Mouse (Mus musculus) right cerebral cortex, postnatal 14 days (tissue): Measurements from ENCODE around the gene Zfr.

Source experiments
- DNase-seq: peaks from one replicate; pipeline ENCODE4 v3.0.0; 2022

Gene Zfr

DNA sequence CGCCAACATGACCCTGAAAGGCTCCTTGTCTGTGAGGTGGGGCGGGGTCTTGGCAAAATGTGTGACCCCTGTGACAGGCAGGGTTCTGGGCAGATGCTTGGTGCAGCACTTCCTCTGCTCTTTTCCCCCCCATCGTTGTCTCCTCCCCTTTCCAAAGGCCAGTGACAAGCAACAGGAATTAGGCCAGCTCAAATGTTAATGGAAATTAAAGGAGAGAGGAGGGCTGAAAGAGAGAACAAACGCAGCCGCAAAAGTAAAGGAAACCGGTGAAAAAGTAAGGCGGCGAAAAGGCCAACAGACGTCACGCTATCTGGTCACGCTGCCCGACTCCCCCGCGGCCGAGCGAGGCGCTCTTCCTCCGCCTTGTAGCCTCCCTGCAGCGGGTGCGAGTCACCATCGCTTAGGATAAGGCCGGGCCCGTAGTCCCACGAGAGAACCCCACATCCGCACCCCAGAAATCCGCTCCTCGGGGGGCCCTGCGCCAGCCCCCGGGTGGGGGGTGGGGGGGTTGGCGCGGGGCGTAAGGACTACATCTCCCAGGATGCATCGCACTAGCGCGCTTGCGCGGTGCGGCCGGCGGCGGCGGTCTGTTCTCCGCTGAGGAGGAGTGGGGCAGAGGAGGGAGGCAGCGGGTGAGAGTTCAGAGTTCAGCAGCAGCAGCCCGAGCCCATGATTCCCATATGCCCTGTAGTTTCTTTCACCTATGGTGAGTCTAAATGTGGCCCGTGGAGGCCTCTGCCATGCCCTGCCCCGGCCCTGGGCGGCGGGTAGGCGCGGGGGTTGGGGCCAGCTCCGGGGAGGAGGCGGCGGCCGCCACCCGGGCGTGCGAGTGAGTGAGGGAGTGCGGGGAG, at the start of gene Zfr:
TSS of gene Zfr (plus strand) at position 590 of the 851 bp plus-strand sequence.
- DNase-seq = peak; percentile 91

DNA sequence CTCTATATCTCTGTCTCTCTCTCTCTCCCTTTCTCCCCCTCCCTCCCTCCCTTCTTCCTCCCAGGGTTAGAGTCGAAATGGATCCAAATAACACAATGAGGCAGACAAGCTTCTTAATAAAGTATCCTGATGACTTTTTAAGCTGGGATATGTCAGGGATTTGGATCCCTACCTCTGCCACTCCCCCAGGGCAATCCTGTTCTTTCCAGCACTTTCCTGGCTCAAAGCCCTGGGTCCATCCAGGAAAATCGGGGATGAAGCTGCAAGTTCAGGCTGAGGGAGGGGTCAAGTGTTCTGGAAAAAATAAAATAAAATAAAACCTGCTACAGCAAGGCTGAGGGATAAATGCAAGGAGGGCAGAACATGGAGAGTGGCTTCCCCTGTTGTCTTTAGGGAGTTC, 49.7 kb upstream of the Zfr start:
- DNase-seq = no peak

DNA sequence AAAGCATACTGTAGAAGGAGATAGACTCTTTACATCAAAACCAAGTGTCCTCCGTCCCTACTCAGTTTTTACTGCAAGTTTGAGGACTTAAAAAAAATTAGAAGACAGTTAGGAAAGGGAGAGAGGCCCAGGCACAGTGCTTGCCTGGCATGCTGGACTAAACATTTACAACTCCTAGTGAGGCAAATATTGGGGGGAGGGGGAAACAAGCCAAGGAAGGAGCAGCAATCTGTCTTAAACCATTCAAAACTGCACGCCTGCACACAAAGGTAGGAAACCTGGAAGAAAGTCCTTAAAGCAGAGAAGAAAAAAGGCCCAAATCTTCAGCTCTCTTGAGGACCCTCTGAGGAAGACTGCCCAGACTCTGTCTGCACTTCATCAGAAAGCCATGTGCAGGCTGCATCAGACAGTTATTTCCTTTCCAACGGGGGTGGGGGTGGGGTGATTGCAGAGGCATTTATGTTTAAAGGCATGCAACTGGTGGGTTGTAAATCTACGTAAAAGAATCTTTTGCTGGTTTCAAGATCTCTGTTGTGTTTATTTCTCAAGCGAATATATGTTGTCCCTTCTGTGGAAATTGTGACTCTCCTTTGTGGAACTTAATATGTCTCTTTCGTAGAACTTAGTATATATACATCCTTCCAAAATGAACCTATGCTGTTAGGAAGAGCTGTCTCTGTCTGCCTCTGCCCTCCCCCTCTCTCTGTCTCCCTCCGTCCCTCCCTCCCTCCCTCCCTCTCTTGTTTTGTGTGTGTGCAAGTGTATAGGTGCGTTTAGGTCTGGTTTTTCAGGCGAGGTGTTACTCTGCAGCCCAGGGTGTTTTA, 49.0 kb upstream of the Zfr start:
- DNase-seq = no peak

DNA sequence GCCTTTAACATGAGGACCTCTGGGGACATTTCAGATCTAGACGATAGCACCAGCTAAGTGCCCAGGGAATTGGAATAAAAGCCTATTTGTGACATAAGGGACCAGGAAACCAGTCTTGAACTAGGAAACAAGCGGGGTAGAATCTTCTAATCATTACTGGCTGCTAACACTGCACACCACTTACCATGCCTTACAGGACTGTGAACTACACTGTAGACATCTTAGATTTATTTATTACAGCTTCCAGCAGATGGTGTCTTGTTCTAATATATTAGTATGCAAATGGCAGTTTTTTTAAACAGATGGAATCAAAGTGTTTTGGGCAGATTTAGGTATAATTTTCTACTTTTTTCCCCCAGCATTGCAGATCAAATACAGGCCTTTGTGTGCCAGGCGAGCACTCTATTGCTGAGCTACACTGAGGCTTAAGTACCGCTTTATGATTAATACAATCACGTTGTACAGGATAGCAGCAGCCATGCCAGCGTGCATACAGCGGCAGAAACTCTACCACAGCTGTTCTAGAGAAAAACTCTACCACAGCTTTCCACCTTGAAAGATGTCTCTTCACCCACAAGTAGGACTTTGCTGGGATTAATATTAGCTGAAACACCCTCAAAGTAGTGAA, 44.8 kb upstream of the Zfr start:
- DNase-seq = no peak

DNA sequence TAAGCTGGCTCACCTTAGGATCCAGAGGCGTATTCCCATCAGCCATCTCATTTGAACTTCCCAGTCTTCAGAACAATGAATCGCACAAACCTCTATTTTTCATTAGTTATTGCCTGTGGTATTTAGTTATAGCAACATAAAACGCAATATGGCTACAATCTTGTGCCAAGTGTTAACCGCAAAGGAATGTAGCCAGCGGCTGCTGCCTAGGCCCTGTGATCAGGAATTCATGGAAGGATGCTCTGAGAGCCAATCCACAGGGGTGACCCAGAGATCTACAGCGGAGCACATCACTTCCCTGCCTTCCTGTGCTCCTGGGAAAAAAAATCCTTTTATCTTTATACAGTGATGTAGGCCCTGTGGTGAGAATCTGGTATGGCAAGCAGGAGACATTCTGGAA, 43.2 kb upstream of the Zfr start:
- no peak for DNase-seq

DNA sequence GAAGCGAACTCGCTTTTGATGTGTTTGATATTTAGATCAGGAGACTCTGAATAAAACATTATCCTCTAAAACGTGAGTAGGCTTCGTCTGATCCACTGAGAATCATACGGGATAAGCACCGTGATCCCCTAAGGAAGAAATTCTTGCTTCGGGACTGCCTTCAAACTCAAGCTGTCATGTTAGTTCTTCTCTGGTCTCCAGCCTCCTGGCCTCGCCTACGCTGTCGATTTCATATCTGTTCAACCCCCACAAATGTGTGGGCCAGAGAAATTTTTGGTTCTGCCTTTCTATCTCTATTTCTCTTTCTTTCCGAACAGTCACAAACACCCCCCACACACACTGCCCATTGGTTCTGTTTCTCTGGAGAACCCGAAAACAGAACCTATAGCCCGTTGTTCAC, 35.3 kb upstream of the Zfr start:
- no peak for DNase-seq

DNA sequence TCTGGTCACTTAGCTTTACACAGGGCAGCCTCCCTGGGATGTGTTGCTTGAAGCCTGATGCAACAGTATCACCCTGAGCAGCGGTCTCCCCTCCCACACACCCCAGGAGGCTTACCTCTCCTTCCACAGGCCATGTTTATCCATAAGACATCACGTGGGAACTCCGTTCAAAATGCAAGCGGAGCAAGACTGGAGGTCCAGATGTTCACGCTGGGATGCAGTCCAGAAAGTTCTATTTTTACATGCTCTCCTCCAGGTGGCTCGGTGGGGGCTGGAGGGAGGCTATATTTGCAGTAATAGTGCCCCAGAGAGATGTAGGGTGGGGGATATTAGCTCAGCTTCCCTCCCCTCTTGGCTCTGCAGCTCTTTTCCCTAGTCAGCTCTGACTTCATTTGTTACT, 33.5 kb upstream of the Zfr start:
- DNase-seq = peak; percentile 24

DNA sequence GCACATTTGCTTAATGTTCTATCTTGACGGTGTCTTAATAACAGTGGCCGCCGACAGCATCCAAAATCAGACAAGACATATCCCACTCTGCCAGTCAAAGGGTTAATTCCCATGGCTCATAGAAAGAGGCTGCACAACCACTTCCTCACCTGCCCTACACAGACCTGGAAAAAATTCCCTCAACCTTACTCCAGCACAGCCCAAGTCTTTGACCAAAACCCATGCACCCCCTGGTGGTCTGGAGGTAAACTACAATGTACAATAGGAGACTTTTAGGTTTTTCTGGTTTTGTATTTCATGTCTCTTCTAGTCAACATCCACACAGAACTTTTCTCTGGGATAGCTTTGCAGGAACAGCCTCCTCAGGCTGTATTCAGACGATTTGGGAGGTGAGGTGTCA, 32.8 kb upstream of the Zfr start:
- peak; percentile 60 for DNase-seq

DNA sequence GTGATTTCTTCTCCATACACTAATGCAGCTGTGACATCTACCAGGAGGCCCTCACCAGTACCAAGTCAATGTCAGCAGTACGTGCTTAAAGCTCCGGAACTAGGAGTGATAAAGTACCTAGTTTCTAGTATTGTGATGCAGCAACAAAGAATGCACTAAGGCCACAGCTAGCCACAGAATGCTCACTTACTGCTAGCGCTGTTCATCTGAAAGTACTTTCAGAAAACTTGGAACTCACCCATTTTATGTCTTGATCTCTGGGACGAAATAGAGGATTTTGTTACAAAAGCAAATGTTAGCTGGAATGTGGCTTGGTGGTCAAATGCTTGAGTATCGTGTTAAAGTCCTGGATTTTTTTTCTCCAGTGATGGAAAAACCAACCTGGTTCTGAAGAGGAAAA, 30.0 kb upstream of the Zfr start:
- DNase-seq = no peak

DNA sequence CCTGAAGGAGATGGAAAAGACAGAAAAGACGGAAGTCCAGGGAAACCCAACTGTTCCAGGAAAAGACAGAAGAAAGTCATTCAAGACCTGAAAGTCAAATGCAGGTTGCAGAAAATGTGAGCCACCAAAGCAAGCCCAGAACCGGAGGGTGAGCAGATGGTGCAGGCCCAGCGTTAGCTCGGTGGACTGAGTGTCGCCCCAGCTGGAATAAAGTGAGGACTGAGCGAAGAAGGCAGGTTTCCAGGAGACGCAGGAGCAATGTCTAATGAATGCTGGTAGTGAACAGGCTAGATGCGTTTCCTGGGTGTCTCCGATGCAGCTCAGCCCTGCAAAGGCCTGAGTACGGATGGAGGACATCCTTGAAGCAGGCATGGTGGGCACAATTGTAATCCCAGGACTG, 29.5 kb upstream of the Zfr start:
- no peak for DNase-seq

DNA sequence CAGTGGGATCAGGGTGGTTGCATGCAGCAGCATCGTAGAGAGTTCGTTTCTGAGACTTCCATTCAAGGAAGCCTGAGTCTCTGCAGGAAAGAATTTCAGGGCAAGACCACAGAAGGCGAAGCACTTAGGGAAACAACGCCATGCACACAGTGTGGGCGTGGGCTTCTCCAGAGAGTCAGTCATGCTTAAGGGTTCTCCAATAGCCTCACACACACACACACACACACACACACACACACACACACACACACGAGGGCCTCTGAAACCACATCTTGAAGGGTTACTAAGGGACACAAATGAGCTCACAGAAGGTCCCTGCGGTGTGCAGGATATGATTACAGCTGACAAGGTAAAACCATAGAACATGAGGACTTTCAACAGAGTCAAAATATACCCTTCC, 27.5 kb upstream of the Zfr start:
- no peak for DNase-seq

DNA sequence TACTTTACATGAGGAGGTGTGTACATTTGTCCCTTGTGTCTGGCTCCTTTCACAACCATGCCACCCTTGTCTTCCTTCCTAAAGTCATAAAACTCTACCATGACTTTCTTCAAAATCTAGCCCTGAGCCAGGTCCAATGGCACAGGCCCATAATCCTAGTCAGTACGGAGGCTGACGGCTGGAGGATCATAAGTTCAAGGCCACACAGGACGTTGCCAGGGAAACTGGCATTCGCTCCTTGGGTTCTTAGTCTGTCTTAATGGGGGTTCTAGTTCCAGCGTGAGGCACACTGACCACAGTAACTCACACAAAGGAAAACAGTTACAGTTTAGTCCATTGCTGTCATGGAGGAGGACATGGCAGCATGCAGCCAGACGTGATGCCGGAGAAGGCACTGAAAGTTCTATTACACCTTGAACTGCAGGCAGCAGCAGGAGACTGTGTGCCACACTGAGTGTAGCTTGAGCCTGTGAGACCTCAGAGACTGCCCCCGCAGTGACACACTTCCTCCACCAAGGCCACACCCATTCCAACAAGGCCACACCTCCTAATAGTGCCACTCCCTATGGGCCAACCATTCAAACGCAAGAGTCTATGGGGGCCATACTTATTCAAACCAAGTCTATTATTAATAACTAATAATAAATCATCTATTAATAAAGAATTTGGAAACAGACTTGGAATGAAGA, 26.5 kb upstream of the Zfr start:
- no peak for DNase-seq

DNA sequence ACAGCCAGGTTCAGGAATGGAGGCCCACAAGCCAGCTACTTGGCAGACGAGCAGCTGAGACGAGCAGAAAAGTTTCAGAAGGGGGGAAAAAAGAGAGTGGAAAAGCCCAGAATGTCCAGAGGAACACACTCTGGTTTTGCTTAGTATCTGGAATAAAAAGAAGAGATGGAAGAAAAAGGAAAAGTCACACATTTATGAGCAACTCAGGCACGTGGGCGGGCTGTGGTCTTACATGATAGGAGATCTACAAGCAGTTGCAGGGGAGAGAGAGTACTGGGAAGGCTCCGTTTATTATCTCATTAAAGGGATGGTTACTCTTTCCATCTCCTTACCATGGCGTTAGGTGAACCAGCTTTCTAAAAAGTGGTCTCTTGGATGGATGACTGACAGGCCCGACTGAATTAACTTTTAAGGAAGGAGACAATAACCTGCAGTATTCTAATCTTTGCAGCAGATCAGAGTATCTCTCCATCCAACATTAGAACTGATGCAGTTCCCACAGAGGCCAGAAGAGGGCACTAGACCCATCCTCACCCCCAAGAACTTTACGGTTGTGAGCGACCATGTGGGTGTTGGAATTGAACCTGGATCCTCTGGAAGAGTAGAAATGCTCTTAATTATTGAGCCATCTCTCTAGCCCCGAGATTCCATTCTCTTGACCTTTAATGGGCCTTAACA, 25.7 kb upstream of the Zfr start:
- DNase-seq = peak; percentile 55

DNA sequence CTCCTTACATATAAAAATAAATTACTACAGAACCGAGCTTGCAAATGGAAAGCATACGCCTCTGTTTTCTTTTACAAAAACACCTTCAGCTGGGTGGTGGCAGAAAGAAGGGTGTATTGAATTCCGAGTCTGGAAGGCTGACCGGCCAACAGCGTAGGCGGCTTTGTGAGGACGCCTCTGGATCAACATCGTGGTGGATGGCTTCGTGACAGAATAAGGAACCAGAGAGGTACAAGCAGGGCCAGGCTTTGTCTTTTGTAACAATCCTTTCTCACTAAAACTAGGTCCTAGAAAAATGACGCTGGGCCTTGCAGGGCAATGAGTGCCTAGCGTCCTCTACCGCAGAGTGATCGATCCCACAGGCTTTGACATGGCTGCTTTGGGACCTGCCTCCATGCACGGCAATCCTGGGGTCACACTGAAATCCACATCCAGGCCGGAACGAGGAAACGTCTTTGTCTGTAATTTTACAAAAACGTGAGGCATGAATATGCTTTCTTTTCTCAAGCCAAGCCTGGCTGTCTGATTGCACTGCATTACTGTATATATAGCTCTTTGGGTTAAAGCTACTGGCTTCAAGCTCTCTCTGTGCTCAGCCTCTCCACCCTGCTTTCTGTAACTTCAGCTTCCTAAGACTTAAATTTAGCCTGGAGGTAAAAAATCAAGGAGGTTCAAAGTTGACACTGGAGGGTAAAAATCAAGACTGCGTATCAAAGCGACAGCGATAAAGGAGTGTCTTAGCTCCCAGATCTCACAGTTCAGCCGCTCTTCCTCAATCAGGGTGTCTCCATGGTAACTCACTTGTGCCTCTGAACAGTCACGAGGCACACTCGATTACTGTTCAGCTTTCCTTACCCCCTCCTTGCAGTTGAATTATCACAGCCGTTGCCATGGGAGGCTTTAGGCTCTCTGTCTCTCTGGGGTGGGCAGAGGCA, 24.3 kb upstream of the Zfr start:
- DNase-seq = no peak

DNA sequence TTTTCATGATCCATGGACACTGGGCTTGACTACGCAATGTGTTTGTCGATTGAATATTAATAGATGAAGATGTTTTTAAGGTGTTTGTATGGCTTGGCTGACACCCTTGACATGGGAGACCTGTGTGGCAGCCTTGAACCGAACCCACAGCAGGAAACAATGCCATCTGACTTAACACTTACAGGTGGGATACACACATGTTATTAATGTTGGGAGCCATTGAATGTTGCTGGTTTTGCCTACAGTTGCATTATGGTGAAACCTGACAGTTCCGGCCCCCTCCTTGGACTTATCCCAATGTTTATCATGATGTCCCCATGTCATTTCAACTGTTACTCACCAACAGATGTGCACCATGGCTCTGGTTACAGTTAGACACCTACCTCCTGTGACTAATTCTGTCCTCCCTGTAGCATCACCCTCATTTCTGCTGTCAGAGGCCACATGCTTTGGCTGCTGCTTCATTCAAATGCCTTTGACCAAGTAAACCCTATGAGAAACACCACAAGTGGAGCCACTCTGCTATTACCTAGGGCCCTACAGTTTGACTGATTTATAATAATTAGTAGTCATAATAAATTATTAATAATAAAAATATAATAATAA, 23.6 kb upstream of the Zfr start:
- no peak for DNase-seq

DNA sequence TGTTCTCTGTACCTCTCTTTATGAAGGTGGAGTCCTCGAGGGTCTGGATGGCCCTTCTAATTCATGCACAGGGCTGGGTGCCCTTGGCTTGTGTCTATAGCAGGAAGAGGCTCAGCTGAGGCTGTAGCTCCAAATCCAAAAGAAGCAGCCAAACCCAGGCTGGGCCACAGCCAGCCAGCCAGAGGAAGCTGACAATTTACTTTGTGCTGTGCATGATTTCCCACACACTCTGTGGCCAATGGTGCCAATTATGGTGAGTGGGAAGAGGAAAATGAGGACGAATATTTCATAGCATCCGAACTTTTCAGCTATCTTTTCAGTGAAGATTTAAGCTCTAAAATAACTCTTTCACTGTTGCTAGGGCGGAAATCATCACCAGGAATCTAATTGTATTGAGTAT, 21.2 kb upstream of the Zfr start:
- DNase-seq = peak; percentile 66

DNA sequence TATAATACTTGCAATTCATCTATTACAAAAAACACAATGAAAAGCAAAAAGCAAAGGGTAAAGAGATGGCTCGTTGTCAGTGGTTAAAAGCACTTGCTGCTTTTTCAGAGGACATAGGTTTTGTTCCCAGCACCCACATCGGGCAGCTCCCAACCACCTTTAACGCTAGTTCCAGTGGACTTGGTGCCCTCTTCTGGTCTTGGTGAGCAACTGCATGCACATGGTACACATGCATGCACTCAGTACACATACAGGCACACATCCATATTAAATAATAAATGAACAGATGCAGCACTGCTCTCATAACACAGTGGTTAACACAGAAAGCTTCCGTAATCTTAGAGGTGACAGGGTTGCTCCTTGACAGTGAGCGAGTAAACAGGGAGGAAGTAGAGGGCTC, 20.3 kb upstream of the Zfr start:
- DNase-seq = no peak

DNA sequence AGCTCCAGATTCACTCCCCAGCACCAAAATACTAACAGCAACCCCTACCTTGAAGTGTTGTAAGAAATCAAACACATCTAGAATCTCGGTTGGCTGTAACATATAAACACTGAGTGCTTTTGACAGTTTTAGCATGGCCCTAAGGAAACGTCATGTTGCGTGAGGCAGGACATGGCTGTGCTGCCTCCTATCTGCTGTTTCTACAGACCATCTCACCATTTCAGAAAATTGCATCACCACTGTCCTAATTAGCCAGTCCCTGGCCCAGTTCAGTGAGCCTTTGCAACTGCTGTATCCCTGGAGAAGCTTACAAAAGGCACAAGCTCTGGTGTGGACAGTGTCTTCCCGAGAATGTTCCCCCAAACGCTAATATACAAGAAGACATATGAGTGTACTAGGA, 16.7 kb upstream of the Zfr start:
- no peak for DNase-seq

DNA sequence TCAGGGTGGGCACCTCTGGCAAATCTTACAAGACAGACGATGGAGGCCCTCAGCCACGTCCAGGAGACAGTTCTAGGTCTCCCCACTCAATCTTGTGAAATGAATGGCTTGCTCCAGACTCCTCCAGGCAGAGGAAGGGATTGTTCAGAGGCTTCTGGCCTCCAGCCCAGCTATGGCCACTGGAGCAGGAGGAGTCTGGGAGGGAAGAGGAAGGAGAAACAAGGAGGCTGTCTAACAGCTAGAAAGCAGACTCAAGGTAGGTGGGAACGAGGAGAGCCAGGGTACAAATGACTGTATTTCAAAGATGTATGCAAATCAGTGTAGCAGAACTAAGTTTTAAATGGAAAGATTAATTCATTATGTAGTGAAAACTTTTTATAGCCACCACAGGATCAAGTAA, 13.9 kb upstream of the Zfr start:
- DNase-seq = no peak

DNA sequence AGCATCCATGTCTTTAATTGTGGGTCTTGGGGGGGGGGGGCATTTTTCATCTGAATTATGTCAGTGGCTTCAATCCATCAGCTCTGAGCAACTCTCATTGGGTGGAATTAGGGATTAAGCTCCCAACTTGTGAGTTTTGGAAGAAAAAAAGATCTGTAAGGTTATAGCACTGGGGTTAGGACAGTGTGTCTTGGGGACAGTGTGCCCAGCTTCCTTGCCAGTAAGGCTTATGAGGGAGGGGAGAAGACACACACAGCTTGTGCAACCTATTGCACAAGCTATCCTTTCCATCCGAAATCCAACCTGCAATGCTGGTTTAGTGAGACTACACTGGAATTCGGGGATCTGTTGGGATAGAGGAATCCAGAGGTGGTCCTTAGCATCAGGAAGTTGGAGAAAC, 12.8 kb upstream of the Zfr start:
- DNase-seq = no peak

DNA sequence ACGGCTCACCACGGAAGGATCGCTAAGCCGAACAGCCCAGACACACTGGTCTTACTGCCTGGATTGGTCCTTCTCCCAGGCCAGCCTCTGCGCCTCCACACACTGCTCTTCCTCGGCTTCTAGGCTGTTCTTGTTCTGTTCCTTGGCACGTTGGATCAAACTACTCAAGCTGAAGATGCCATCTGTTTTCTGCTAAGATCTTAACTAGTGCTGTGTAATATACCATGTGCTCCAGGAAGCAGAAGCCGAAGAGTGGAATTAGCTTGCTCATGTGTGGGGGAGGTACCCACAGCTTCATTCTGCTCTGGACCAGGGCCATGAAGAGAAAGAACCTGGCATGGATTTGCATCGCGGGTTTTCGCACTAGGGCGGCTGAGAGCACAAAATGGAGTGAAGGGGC, 11.2 kb upstream of the Zfr start:
- peak; percentile 53 for DNase-seq
